Mouse (Mus musculus) C2C12 (cell line): Measurements from ENCODE around the gene Oas1h.

Source experiments
- CTCF ChIP-seq: IDR thresholded peaks from one replicate; pipeline ENCODE4 v1.5.1; 2011; ENCODE audit not compliant: control insufficient read depth, insufficient read depth, insufficient read length
- MAX ChIP-seq: IDR thresholded peaks from one replicate; pipeline ENCODE4 v1.6.1; 2011; ENCODE audit warnings: mild to moderate bottlenecking, control low read depth
- MYOG ChIP-seq: IDR thresholded peaks from one replicate; pipeline ENCODE4 v1.6.1; 2011; ENCODE audit not compliant: control insufficient read depth, insufficient read length; ENCODE audit errors: extremely low read depth

DNA sequence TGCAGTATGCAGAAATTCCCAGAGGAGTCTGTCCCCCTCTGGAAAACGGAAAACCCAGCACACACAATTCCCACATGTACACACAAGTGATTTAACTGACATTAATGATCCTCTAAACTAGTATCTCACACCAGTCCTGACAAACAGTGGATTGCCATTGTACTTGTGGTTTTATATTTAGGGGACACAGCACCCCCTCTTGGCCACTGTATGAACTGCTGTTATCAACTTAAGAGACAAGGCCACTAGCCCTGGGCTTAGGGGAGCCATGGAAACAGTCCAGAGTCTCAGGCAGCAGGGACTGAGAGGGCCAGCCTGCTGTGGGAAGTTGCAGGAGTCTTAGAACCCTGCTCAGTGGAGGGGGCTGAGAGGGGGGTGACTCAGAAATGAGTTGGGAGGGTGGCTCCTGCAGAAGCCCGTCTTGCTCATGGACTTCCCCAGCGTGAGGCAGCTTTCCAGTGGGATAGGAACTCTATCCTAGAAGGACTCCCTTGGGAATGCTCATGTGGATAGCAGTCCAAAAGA lies 4.2 kb downstream of the Oas1h start:
- TF ChIP-seq CTCF (no peak), MAX (no peak), MYOG (no peak)
